Mouse (Mus musculus) cerebellum, adult 2 months (tissue): ENCODE measurements at regions not wholly inside any gene's neighbourhood (a gene's known extent, or its start where the extent isn't known, plus 50 kb on each side); places are given as distances from the start of the nearest gene placed in this dataset.

Experiments
- CTCF ChIP-seq: fragments of 200-500 bp; IDR thresholded peaks from 2 replicates; pipeline ENCODE4 v1.5.1; 2011; ENCODE audit warnings: low read depth, mild to moderate bottlenecking, control low read depth, low read length, moderate library complexity, borderline replicate concordance; ENCODE audit not compliant: insufficient read depth
- POLR2A ChIP-seq: fragments of 200-500 bp; IDR thresholded peaks from 2 replicates; pipeline ENCODE4 v1.6.1; 2011; ENCODE audit warnings: low read length, control low read depth, borderline replicate concordance; ENCODE audit not compliant: insufficient read depth

GRCm38 (mm10) chr1:136694983-136695382 is 70.3 kb downstream of the Zfp281 start:
- no peak for TF ChIP-seq POLR2A
- TF ChIP-seq CTCF = no peak
